Mouse (Mus musculus): ENCODE measurements around the gene Jak1.

Gene Jak1

DNA sequence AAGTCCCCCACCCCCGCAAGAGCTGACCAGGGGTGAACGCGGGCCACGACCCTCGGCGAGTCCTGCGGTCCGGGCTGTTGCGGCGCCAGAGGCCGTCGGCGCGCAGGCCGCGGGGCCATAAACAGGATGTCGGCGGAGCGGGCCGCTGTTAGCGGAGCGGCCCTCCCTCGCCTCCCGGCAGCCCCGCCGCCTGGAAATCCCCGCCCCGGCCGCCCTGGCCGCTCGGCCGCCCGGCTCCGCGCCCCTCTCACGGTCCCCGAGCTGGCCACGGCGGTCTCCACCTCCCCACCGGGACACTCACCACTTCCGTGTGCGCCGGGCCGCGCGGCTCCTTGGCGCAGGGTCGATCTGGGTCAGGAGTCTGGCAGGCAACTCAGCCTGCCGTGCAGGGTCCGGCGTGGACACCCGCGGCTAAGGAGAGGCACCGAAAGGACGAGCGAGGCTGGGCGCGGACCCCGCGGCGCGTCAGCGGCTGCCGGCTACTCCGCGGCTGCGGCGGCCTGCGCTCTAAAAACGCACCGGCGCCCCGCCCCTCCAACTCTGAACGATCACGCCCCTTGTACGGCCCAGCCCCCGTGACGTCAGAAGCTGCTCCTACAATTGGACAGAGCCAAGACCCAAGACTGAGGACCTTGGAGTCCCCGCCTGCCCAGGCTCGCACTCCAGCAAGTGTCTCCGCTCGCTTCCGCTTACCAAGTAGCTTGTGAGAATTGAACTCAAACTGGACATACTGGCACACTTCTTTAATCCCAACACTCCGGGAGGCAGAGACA is at the start of gene Jak1:
Jak1 (minus strand) TSS at position 542 of the 773 bp plus-strand sequence.
- DNase-seq (ENCODE audit: low spot score) = peak; percentile 91

- no peak for DNase-seq (ENCODE audit: low spot score)
Observed at GRCm38 (mm10) chr4:101312055-101312454, 47.0 kb upstream of the Jak1 start.

DNA sequence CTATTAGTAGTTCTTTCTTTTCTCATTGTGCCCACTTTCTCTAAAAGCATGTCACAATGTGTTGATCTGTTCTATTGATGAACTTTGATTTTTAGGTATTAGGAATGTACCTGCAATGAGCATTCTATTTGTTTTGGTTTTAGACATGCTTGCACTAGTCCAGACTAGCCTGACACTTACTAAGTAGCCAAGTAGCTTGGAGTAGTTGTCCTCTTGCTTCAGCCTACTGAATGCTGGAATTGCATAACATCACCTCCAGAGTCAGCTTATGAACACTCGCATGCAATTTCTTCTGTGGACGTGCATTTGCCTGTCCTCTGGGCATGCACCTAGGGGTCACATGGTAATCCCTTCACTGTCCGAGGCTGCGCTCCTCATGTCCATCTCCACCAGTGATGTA is 43.1 kb upstream of the Jak1 start:
- no peak for DNase-seq (ENCODE audit: low spot score)

- no peak for DNase-seq (ENCODE audit: low spot score)
Observed at GRCm38 (mm10) chr4:101307286-101307685, 42.2 kb upstream of the Jak1 start.

GRCm38 (mm10) chr4:101306132-101306915 is 41.2 kb upstream of the Jak1 start:
- DNase-seq (ENCODE audit: low spot score) = no peak

- no peak for DNase-seq (ENCODE audit: low spot score)
Observed at GRCm38 (mm10) chr4:101305126-101305525, 40.0 kb upstream of the Jak1 start.

GRCm38 (mm10) chr4:101304114-101304513 is 39.0 kb upstream of the Jak1 start:
- DNase-seq (ENCODE audit: low spot score) = no peak

DNA sequence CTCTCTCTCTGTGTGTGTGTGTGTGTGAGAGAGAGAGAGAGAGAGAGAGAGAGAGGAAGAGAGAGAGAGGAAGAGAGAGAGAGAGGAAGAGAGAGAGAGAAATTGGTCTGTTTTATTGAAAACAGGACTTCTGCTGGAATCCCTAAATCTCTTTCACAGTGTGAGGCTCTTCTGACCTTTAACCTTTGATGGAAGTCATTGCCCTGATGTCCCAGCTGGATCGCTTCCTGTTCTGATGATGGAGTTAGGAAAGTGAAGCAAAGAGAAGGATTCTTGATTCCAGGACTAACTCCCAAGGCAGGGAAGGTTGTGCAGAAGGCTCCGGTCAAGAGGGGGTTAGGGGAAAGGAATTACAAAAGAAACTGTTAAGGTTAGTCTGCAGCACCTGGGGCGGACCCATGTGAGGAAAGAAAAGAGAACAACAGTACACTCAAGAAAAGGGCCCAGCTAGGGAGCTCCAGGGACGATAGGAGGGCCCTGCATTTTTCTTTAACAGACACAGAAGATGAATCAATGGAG is 35.4 kb upstream of the Jak1 start:
- DNase-seq (ENCODE audit: low spot score) = no peak

GRCm38 (mm10) chr4:101298311-101298990 is 33.4 kb upstream of the Jak1 start:
- DNase-seq (ENCODE audit: low spot score) = no peak

GRCm38 (mm10) chr4:101296836-101297235 is 31.8 kb upstream of the Jak1 start:
- no peak for DNase-seq (ENCODE audit: low spot score)

GRCm38 (mm10) chr4:101295788-101296187 is 30.7 kb upstream of the Jak1 start:
- DNase-seq (ENCODE audit: low spot score) = no peak

DNA sequence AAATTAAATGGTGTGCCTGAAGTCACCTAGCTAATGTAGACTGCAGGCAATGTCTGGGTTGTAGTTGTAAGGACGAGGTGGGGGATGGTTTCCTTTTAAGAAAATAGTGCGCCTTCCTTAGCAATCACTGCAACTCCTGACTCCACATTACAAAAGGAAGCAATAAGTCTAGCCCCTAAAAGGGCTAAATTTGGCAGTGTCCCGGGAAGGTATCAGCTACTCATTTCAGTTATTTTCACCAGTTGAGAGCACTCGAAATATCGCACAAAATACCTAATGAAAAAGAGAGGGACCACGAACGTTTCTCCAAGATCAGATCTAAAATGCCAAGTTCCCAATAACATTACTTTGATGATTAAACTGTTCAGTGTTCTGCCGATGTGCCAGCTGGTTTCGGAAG is 28.6 kb upstream of the Jak1 start:
- DNase-seq (ENCODE audit: low spot score) = no peak

DNA sequence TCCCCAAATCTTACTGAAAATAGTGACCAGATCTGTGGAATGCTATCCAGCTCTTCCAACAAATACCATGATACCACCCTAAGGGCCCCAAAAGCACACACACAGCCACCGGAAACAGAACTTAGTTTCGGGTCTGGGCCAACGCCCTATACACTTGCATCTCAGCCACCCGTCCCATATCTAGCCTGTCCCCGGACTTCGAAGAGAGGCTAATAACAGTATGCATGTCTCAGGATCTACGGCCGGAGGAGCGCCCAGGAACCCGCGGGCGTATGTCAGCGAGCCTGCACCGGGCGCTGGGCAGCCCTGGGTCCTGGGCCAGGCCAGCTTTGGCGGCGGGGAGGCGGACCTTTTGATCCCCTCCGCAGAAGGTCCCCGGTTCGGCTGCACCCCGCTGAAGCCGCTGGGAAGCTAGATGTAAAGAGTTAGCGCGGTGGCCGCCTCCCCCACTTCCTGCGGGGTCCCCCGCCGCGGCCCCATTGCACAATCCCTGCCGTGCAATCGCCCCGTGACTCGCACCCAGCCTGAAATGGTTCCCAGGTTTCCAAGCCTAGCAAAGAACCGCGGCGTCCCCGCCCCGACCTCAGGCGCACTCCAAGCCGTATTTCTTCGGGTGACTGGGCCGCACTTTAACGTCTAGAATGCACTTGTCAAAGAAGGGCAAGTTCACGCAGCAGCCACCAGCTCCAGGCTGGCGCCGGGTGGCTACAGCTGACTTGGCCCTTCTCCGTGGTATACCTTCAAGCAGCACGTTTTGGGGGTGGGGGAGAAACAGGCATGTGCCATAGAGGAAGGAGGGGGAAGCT is 27.9 kb upstream of the Jak1 start:
- no peak for DNase-seq (ENCODE audit: low spot score)

GRCm38 (mm10) chr4:101292028-101292735 is 27.1 kb upstream of the Jak1 start:
- DNase-seq (ENCODE audit: low spot score) = no peak

DNA sequence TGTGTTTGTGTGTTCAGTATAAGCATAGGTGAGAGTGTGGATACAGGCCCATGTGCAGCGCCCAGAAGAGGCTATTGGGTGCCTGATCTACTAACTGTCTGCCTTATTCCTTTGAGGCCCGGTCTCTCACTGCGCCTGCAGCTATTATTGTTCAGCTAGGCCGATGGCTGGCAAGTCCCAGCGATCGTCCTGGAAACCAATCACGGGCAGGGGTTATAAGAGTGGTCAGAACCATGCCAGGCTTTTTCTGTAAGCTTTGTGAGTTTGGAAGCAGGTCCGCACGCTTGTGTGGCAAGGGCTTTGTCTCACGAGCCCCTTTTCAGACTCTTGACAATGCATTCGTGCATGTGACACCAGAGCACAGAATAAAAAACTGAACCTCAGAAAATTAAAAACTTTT is 23.2 kb upstream of the Jak1 start:
- no peak for DNase-seq (ENCODE audit: low spot score)

GRCm38 (mm10) chr4:101286562-101286961 is 21.5 kb upstream of the Jak1 start:
- DNase-seq (ENCODE audit: low spot score) = no peak

DNA sequence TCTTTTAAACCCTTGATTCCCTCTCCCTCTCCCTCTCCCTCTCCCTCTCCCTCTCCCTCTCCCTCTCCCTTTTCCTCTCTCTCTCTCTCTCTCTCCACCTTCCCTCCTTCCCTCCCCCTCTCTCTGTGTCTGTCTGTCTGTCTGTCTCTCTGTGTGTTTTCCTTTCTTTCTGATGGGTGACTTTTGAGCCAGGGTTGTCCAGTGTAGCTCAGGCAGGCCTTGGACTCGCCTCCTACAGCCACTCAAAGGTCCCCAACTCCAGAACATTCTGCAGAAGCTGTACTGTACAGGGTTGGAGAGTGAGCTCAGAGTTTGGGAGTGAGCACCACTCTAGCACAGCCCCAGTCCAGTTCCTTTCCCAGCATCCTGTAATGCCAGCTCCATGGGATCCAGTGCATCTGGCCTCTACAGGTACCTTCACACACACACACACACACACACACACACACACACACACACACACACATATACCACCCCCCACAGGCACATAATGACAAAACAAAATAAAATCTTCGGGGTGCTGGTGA is 20.9 kb upstream of the Jak1 start:
- DNase-seq (ENCODE audit: low spot score) = no peak

DNA sequence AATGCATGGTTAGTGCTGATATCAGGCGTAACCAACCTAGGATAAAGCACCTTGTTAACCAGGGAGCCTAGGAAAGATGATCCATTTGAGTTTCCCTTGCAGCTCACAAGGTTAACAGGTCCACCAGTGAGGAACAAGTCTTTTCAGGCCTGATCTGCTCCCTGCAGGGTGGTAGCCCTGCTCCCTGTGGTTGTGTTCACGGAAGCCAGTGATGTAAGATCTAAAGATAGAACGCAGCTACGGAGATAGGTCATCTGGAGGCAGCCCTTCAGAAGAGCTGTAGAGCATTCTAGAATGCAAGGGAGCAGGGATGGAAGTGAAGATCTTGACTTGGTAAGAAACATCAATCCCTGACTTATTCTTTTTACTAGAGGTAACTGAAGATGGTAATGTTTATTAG is 18.9 kb upstream of the Jak1 start:
- no peak for DNase-seq (ENCODE audit: low spot score)

DNA sequence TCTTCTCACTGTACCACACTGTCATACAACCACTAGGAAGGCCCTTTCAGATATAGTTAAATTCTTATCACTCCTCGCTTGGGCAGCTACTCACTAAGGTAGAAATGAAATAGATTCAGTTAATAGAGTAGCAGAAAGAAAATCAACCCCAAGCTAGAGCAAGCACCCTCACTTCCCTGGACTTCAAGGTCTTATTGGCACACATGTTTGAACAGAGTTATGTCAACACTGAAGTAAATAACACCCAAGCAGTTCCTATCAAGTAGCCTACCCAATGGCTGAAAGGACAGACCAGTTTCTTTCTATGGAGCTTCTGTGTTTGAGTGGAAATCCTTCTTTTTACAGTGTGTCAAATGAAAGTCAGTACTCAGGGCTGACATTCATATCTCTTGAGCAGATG is 17.2 kb upstream of the Jak1 start:
- DNase-seq (ENCODE audit: low spot score) = no peak

- DNase-seq (ENCODE audit: low spot score) = no peak
Observed at GRCm38 (mm10) chr4:101280119-101280518, 15.0 kb upstream of the Jak1 start.
